Mouse (Mus musculus) heart, postnatal 0 days (tissue): ENCODE data around the gene Olfr709-ps1.

Experiments
- CTCF ChIP-seq: IDR thresholded peaks from 2 replicates; pipeline ENCODE4 v1.5.1; 2016; ENCODE audit warnings: antibody characterized with exemption, control low read depth, low read depth
- EP300 ChIP-seq: IDR thresholded peaks from 2 replicates; pipeline ENCODE4 v1.6.1; 2016; ENCODE audit warnings: antibody characterized with exemption, low read depth

DNA sequence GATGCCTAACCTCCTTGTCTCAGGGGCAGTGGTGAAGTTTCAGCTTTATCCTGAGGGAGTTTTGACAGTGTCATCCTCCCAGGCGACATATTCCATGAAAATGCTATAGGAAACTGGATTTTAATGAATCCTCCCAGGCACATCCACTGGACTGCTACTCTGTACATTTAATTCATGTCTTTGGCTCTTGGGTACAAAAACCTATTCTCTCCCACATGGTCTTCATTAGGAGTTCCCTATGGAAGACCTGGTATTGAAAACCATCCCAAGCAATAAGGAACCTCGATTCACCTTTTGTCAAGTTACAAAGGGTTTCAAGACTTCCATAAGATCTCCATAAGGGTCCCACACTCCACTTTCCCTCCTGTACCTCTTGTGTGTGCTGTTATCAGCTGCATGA lies 44.0 kb downstream of the Olfr709-ps1 start, which contains the start of gene Olfr706:
- TF ChIP-seq CTCF, result no peak
- no peak for TF ChIP-seq EP300
